Mouse (Mus musculus) neural tube, embryonic 14.5 days (tissue): ENCODE data around the gene Cxcr5. TPM values are rescaled to one million over a fixed set of nuclear protein-coding genes. Genes with fewer than 3 reads are reported as not detected.

Source experiments
- ATAC-seq: fragments of 200-750 bp; cut with Nextera tagmentation; 2 replicates; pipeline ENCODE4 v1.8.0; 2017; ENCODE audit warnings: low read depth, mild to moderate bottlenecking, moderate TSS enrichment, moderate library complexity
- H3K27ac ChIP-seq: fragments of 300-500 bp; sonication (generic); 2 replicates; pipeline ENCODE4 v1.5.1; 2014; ENCODE audit warnings: low read depth, mild to moderate bottlenecking, control low read depth, low read length, moderate library complexity, mixed read lengths
- H3K27me3 ChIP-seq: fragments of 300-500 bp; sonication (generic); 2 replicates; pipeline ENCODE4 v1.6.1; 2014; ENCODE audit warnings: low read length; ENCODE audit not compliant: control insufficient read depth, insufficient read depth
- H3K36me3 ChIP-seq: fragments of 300-500 bp; sonication (generic); 2 replicates; pipeline ENCODE4 v1.6.1; 2014; ENCODE audit warnings: low read length, mixed read lengths; ENCODE audit not compliant: control insufficient read depth, insufficient read depth
- H3K4me1 ChIP-seq: fragments of 300-500 bp; sonication (generic); 2 replicates; pipeline ENCODE4 v1.6.1; 2014; ENCODE audit warnings: low read length; ENCODE audit not compliant: control insufficient read depth, insufficient read depth
- H3K4me2 ChIP-seq: fragments of 300-500 bp; sonication (generic); 2 replicates; pipeline ENCODE4 v1.6.1; 2014; ENCODE audit warnings: mild to moderate bottlenecking, low read depth, low read length, control low read depth
- H3K4me3 ChIP-seq: fragments of 300-500 bp; sonication (generic); 2 replicates; pipeline ENCODE4 v1.5.1; 2014; ENCODE audit warnings: low read depth, low read length, control low read depth, mixed read lengths
- H3K9ac ChIP-seq: fragments of 300-500 bp; sonication (generic); replicated peaks from 2 replicates; pipeline ENCODE4 v1.6.1; 2014; ENCODE audit warnings: low read depth, mild to moderate bottlenecking, control low read depth, low read length, mixed read lengths
- H3K9me3 ChIP-seq: fragments of 300-500 bp; sonication (generic); 2 replicates; pipeline ENCODE4 v1.6.1; 2016; ENCODE audit warnings: low read length; ENCODE audit not compliant: control insufficient read depth
- WGBS: fragments of 180-500 bp; shearing (Covaris S2); extraction: QIAGEN DNeasy Blood & Tissue Kit; methylation state at CpG from one replicate; pipeline ENCODE4 v1.1.7; 2014; 5-methylcytosine and 5-hydroxymethylcytosine counted together
- polyA plus RNA-seq: library from polyadenylated mRNA; unstranded; fragments of >200 nt; fragmentation: Nextera tagmentation; extraction: Ambion mirVana; gene quantifications from 2 replicates; pipeline ENCODE4 v1.2.1, GENCODE M21; 2014

The Cxcr5 gene
- polyA plus RNA-seq, 1 experiment from 2014 or later, result not detected

DNA sequence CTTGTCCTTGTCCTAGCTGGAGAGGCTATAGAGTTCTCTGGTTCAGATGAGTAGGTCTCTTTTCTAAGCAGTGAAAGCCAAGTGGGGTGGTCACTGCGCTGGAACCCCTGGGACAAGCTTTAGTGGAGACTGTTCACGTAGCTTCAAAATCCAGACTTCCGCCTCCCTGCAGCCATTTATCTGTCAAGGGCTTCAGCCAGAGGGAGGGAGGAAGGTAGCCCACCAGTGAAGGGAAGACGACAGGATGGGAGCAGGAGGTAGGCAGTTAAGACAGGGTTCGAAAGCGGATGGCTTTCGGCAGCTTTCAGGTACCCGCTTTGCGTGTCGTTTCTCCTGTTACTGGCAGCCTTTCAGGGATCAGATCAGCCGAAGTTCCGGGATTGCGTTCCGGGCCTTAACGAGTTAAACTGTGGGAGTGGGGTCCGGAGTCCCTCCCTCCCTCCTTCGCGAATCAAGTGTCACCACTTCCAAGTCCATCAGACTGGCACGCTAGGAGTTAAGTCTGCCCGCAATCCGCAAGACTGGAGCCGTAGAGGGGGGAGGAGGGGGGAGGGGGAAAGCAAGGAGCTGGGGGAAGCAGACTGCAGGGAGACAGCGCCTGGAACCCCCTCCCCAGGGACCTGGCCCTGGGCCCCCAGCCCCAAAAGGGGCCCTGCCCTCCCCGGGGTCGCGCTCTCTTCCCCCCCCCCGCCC lies 83.3 kb downstream of the Cxcr5 start:
- peak overlapping the region; percentile 95 for H3K27ac ChIP-seq
- peak overlapping the region; percentile 89 for H3K9ac ChIP-seq
- H3K4me1 ChIP-seq, result peaks cover 10% of the 10 kb centered on the region
- 0% methylated on average over 24 of the region's 27 CpGs for WGBS
- H3K4me2 ChIP-seq, result peak overlapping the region; percentile 98
- no peaks in the 10 kb centered on the region for H3K36me3 ChIP-seq
- H3K9me3 ChIP-seq, result no peaks in the 10 kb centered on the region
- H3K4me3 ChIP-seq, result peak overlapping the region; percentile 81
- ATAC-seq, result peak; percentile 60
- no peaks in the 10 kb centered on the region for H3K27me3 ChIP-seq

DNA sequence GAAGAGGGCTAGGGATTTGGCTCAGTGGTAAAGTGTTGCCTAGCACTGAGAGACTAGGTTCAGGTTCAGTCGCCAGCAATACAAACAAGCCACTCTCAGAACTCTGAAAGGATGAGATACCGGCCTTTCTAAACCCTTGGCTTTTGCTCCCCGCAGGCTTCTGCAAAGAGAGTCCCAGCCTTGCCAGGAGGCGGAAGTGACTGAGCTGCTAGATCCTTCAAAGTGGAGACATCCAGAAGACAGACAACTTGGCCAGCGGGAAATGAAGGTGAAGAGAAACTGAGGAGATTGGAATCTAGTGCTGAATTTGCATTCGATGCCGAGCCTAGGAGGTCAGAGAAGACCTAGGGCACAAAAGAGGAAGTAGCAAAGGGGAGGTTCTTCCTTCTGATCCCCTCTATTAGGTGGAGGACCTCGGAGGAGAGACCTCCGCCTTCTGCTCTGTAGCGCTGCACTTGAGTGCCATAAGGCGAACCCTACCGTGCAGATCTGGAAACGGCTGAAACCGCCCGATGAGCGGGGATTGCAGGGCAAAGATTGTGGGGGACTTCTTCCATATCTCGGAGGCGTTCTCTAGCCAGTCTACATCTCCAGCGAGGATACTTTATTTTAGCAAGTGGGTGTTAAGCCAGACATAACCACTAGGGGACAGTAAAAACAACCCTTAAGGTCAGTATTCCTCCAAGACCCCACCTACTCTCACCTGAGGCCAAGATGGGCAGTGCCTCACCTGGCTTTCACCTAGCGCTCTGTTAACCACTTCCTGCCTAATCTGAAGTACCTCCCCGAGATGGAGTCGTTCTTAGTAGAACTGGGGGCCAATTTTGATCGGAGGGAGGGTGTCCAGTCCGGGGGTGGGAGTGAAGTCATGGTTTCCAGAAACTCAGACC lies 84.1 kb downstream of the Cxcr5 start:
- WGBS, result 6% methylated on average over 24 of the region's 24 CpGs
- Histone ChIP-seq H3K27ac (peak overlapping the region; percentile 95), H3K4me1 (peaks cover 10% of the 10 kb centered on the region), H3K36me3 (no peaks in the 10 kb centered on the region), H3K9me3 (no peaks in the 10 kb centered on the region), H3K4me3 (peak overlapping the region; percentile 81), H3K9ac (peak overlapping the region; percentile 89), H3K27me3 (no peaks in the 10 kb centered on the region), H3K4me2 (peak overlapping the region; percentile 98)
- ATAC-seq, result no peak

DNA sequence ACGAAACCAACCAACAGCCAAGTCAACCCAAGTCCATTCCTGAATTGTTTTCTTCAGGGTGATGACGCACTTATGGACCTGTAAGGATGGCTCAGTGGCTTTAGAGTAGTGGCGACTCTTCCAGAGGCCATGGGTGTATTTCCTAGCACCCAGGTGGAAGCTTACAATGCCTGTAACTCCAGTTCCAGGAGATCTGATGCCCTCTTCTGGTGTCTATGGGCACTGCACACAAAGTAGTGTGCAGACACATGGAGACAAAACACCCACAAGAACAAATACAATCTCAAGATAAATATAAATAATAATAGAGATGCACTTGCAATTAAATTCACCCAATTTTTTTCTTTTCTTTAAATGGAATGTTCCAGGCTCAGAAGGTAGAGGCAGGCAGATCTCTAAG lies 85.7 kb downstream of the Cxcr5 start:
- Histone ChIP-seq H3K9ac (no peak overlapping the region), H3K27me3 (no peaks in the 10 kb centered on the region), H3K4me1 (peaks cover 10% of the 10 kb centered on the region), H3K27ac (no peak overlapping the region), H3K9me3 (no peaks in the 10 kb centered on the region), H3K36me3 (no peaks in the 10 kb centered on the region), H3K4me3 (no peak overlapping the region), H3K4me2 (no peak overlapping the region)
- 88% methylated on average over 3 of the region's 3 CpGs for WGBS
- ATAC-seq, result no peak

DNA sequence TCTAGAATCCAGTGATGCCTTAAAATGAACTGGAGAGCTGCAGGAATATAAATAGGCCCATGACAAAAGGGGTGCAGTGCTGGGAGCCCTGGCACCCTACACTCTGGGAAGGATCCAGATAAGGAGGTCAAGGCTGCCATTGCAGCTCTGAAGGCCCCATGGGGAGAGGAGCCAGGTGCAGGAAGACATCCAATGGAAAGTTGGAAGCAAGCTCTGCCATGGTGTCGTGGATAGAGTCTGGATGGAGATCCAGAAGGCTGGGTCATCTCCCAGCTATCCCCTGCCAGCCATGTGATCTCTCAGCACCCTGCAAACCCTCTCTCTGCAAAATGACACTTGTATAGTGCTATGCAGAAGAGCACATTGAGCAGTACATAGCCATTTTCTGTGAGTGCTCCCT lies 87.3 kb downstream of the Cxcr5 start:
- ATAC-seq, result no peak
- no peak overlapping the region for H3K4me2 ChIP-seq
- H3K4me3 ChIP-seq, result no peak overlapping the region
- no peak overlapping the region for H3K9ac ChIP-seq
- H3K9me3 ChIP-seq, result no peaks in the 10 kb centered on the region
- 45% methylated on average over 1 of the region's 1 CpGs for WGBS
- H3K4me1 ChIP-seq, result peaks cover 4% of the 10 kb centered on the region; the same call in 1 of the 2 replicates
- no peaks in the 10 kb centered on the region for H3K27me3 ChIP-seq
- H3K27ac ChIP-seq, result no peak overlapping the region
- no peaks in the 10 kb centered on the region for H3K36me3 ChIP-seq

DNA sequence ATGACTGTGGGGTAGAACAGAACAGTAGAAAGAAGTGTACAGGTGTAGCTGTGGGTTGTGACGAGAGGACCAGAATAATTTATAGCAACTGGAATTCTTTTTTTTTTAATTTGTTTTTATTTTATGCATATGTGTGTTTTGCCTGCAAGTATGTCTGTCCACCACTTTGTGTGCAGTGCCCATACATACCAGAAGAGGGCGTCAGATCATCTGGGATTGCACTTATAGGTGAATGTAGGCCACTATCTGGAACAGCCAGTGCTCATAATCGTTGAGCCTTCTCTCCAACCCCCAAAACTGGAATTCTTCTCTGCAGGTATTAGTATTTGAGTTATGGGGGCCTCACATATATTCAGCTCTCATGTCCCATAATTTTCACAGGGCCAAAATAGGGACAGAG lies 88.5 kb downstream of the Cxcr5 start:
- ATAC-seq, result no peak
- H3K4me2 ChIP-seq, result no peak overlapping the region
- no peaks in the 10 kb centered on the region for H3K9me3 ChIP-seq
- H3K4me3 ChIP-seq, result no peak overlapping the region
- H3K9ac ChIP-seq, result no peak overlapping the region
- H3K27ac ChIP-seq, result no peak overlapping the region
- no peaks in the 10 kb centered on the region for H3K27me3 ChIP-seq
- no peaks in the 10 kb centered on the region for H3K36me3 ChIP-seq
- 63% methylated on average over 3 of the region's 3 CpGs for WGBS
- H3K4me1 ChIP-seq, result peaks cover 4% of the 10 kb centered on the region; the same call in 1 of the 2 replicates

DNA sequence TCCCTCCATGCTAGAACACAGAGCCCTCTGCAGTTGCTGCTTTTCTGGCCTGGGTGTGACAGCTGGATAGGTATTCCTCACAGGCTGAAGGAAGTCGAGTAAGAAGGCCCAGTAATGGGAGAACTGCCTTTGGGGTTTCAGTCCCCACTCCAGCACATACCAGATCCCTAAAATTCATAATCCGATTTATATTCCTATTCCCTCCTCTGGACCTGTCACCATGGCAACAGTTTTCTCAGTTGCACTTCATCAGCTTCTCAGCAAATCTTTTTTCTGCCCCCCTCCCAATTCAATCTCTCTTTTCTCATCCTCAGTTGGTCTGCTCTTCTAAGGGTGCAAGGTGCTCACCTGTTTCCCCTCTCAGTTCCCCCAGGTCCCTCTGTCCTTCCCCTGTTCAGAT lies 92.9 kb downstream of the Cxcr5 start:
- no peak for ATAC-seq
- no peak overlapping the region for H3K4me2 ChIP-seq
- H3K9ac ChIP-seq, result no peak overlapping the region
- WGBS, result 55% methylated on average over 2 of the region's 2 CpGs
- no peaks in the 10 kb centered on the region for H3K27me3 ChIP-seq
- no peak overlapping the region for H3K27ac ChIP-seq
- H3K4me1 ChIP-seq, result no peaks in the 10 kb centered on the region
- no peak overlapping the region for H3K4me3 ChIP-seq
- no peaks in the 10 kb centered on the region for H3K9me3 ChIP-seq
- H3K36me3 ChIP-seq, result no peaks in the 10 kb centered on the region

DNA sequence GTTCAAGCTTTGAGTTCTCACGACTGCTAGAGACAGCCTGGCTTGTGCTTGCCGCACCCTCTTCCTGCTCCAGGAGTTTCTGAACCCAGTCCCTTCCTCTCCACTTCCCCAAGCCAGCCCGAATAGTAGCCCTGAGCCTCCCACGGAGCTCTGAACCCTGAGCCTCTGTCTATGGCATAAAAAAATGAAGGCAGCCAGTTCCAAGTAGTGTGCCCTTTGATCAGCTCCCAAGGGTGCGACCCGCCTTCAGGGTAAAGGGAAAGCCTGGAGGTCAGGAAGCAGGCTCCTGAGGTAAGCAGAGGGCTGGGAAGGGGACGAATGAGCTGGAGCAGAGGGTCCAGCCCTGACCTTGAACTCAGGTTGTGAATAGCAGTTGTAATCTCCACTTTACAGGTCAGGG lies 93.5 kb downstream of the Cxcr5 start:
- H3K9ac ChIP-seq, result no peak overlapping the region
- H3K4me3 ChIP-seq, result no peak overlapping the region
- 60% methylated on average over 7 of the region's 7 CpGs for WGBS
- no peaks in the 10 kb centered on the region for H3K27me3 ChIP-seq
- no peak for ATAC-seq
- no peaks in the 10 kb centered on the region for H3K4me1 ChIP-seq
- H3K9me3 ChIP-seq, result no peaks in the 10 kb centered on the region
- H3K27ac ChIP-seq, result no peak overlapping the region
- H3K36me3 ChIP-seq, result no peaks in the 10 kb centered on the region
- H3K4me2 ChIP-seq, result no peak overlapping the region

DNA sequence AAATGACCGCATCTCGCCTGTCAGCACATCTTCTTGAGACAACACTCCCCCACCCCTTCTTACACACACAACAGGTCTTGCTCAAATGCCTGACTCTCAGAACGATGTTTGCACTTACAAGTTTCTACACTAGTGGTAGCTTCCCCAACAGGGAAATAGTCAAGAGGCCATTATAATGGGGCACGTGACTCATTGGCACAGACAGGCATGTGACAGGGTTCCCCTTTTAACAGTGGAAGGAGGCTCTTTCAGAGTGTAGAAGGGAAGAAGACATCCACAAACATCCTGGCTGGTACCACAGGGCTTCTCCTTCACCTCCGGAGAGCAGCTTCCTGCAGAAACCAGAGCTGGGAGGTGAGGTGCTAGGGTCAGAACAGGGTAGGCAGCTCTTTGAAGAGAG lies 99.7 kb downstream of the Cxcr5 start:
- Histone ChIP-seq H3K9ac (no peak overlapping the region), H3K4me3 (no peak overlapping the region), H3K4me2 (no peak overlapping the region), H3K4me1 (peaks cover 9% of the 10 kb centered on the region), H3K27ac (no peak overlapping the region), H3K36me3 (no peaks in the 10 kb centered on the region), H3K9me3 (no peaks in the 10 kb centered on the region), H3K27me3 (no peaks in the 10 kb centered on the region)
- ATAC-seq, result no peak
- 87% methylated on average over 5 of the region's 5 CpGs for WGBS
